Mouse (Mus musculus) neural tube, embryonic 13.5 days (tissue): ENCODE data around the gene Ndrg2. TPM values are rescaled to one million over a fixed set of nuclear protein-coding genes. Genes with fewer than 3 reads are reported as not detected.

Source experiments
- ATAC-seq: fragments of 200-750 bp; cut with Nextera tagmentation; 2 replicates; pipeline ENCODE4 v1.8.0; 2017; ENCODE audit warnings: low read depth, mild to moderate bottlenecking, moderate TSS enrichment, moderate library complexity
- H3K27ac ChIP-seq: fragments of 300-500 bp; sonication (generic); replicated peaks from 2 replicates; pipeline ENCODE4 v1.5.1; 2015; ENCODE audit warnings: moderate library complexity, mild to moderate bottlenecking, inconsistent platforms
- H3K27me3 ChIP-seq: fragments of 300-500 bp; sonication (generic); 2 replicates; pipeline ENCODE4 v1.6.1; 2015; ENCODE audit warnings: mild to moderate bottlenecking, inconsistent platforms
- H3K36me3 ChIP-seq: fragments of 300-500 bp; sonication (generic); 2 replicates; pipeline ENCODE4 v1.6.1; 2015; ENCODE audit warnings: mild to moderate bottlenecking, inconsistent platforms
- H3K4me1 ChIP-seq: fragments of 300-500 bp; sonication (generic); replicated peaks from 2 replicates; pipeline ENCODE4 v1.6.1; 2015; ENCODE audit warnings: inconsistent platforms
- H3K4me2 ChIP-seq: fragments of 300-500 bp; sonication (generic); 2 replicates; pipeline ENCODE4 v1.6.1; 2015; ENCODE audit warnings: inconsistent platforms, mild to moderate bottlenecking, moderate library complexity
- H3K4me3 ChIP-seq: fragments of 300-500 bp; sonication (generic); 2 replicates; pipeline ENCODE4 v1.5.1; 2015; ENCODE audit warnings: mild to moderate bottlenecking, inconsistent platforms
- H3K9ac ChIP-seq: fragments of 300-500 bp; sonication (generic); 2 replicates; pipeline ENCODE4 v1.6.1; 2015; ENCODE audit warnings: moderate library complexity, mild to moderate bottlenecking, inconsistent platforms
- H3K9me3 ChIP-seq: fragments of 300-500 bp; sonication (generic); 2 replicates; pipeline ENCODE4 v1.6.1; 2016; ENCODE audit warnings: inconsistent platforms
- WGBS: fragments of 180-500 bp; shearing (Covaris S2); methylation state at CpG from one replicate; pipeline ENCODE4 v1.1.7; 2015; 5-methylcytosine and 5-hydroxymethylcytosine counted together
- polyA plus RNA-seq: library from polyadenylated mRNA; unstranded; fragments of >200 nt; fragmentation: Nextera tagmentation; extraction: Ambion mirVana; gene quantifications from 2 replicates; pipeline ENCODE4 v1.2.1, GENCODE M21; 2015

Gene Ndrg2
- polyA plus RNA-seq, 1 experiment from 2014 or later, result 159 TPM

GRCm38 (mm10) chr14:51911301-51911700, 2.7 kb downstream of the Ndrg2 start:
- Histone ChIP-seq H3K27me3 (0 out of 2 replicates have a peak, but pooled peaks cover 8% of the 10 kb centered on the region), H3K4me3 (0 out of 2 replicates have a peak overlapping the region, but pooled peaks have one; percentile 17), H3K27ac (no peak overlapping the region), H3K9me3 (no peaks in the 10 kb centered on the region), H3K9ac (no peak overlapping the region), H3K4me2 (peak overlapping the region; percentile 98), H3K36me3 (peaks cover 13% of the 10 kb centered on the region), H3K4me1 (peaks cover 36% of the 10 kb centered on the region)
- WGBS, result 84% methylated on average over 10 of the region's 10 CpGs
- no peak for ATAC-seq

GRCm38 (mm10) chr14:51906102-51906501, 7.9 kb downstream of the Ndrg2 start:
- Histone ChIP-seq H3K27me3 (no peaks in the 10 kb centered on the region), H3K9ac (no peak overlapping the region), H3K4me2 (no peak overlapping the region), H3K9me3 (no peaks in the 10 kb centered on the region), H3K27ac (no peak overlapping the region), H3K4me1 (no peaks in the 10 kb centered on the region), H3K4me3 (no peak overlapping the region), H3K36me3 (peaks cover 13% of the 10 kb centered on the region)
- 95% methylated on average over 11 of the region's 11 CpGs for WGBS
- no peak for ATAC-seq

GRCm38 (mm10) chr14:51904706-51905105, 9.3 kb downstream of the Ndrg2 start:
- WGBS, result 74% methylated on average over 7 of the region's 7 CpGs
- H3K4me2 ChIP-seq, result no peak overlapping the region
- no peaks in the 10 kb centered on the region for H3K4me1 ChIP-seq
- no peak overlapping the region for H3K9ac ChIP-seq
- no peaks in the 10 kb centered on the region for H3K9me3 ChIP-seq
- no peak overlapping the region for H3K4me3 ChIP-seq
- H3K27ac ChIP-seq, result no peak overlapping the region
- no peak for ATAC-seq
- no peaks in the 10 kb centered on the region for H3K27me3 ChIP-seq
- peaks cover 11% of the 10 kb centered on the region for H3K36me3 ChIP-seq

GRCm38 (mm10) chr14:51903782-51904181, 10.2 kb downstream of the Ndrg2 start:
- 0 out of 2 replicates have a peak, but pooled peaks have one; percentile 32 for ATAC-seq

GRCm38 (mm10) chr14:51902806-51903710, 10.9 kb downstream of the Ndrg2 start:
- peak; percentile 62 for ATAC-seq
- Histone ChIP-seq H3K9me3 (no peaks in the 10 kb centered on the region), H3K27me3 (no peaks in the 10 kb centered on the region), H3K36me3 (peaks cover 5% of the 10 kb centered on the region; the same call in 1 of the 2 replicates), H3K4me2 (no peak overlapping the region), H3K4me3 (no peak overlapping the region), H3K9ac (0 out of 2 replicates have a peak overlapping the region, but pooled peaks have one; percentile 8), H3K27ac (no peak overlapping the region), H3K4me1 (no peaks in the 10 kb centered on the region)
- WGBS, result 61% methylated on average over 9 of the region's 9 CpGs

More at GRCm38 (mm10) chr14:51903782-51904181, 10.2 kb downstream of the Ndrg2 start:
- H3K4me1 ChIP-seq, result no peaks in the 10 kb centered on the region
- no peak overlapping the region for H3K27ac ChIP-seq
- no peak overlapping the region for H3K4me2 ChIP-seq
- H3K9me3 ChIP-seq, result no peaks in the 10 kb centered on the region
- no peak overlapping the region for H3K4me3 ChIP-seq
- H3K9ac ChIP-seq, result no peak overlapping the region
- no peaks in the 10 kb centered on the region for H3K27me3 ChIP-seq
- WGBS, result 90% methylated on average over 9 of the region's 9 CpGs
- H3K36me3 ChIP-seq, result peaks cover 5% of the 10 kb centered on the region

- 97% methylated on average over 1 of the region's 1 CpGs for WGBS
- H3K4me2 ChIP-seq, result no peak overlapping the region
- no peak overlapping the region for H3K9ac ChIP-seq
- no peak overlapping the region for H3K4me3 ChIP-seq
- ATAC-seq, result no peak
- no peaks in the 10 kb centered on the region for H3K4me1 ChIP-seq
- no peak overlapping the region for H3K27ac ChIP-seq
- no peaks in the 10 kb centered on the region for H3K9me3 ChIP-seq
- H3K36me3 ChIP-seq, result peaks cover 23% of the 10 kb centered on the region
- H3K27me3 ChIP-seq, result no peaks in the 10 kb centered on the region
These were observed 14.6 kb downstream of the Ndrg2 start for GRCm38 (mm10) chr14:51899351-51899750.

GRCm38 (mm10) chr14:51896539-51897170, 17.3 kb downstream of the Ndrg2 start:
- H3K4me2 ChIP-seq, result no peak overlapping the region
- WGBS, result 81% methylated on average over 8 of the region's 8 CpGs
- peaks cover 45% of the 10 kb centered on the region for H3K36me3 ChIP-seq
- no peak overlapping the region for H3K4me3 ChIP-seq
- no peaks in the 10 kb centered on the region for H3K9me3 ChIP-seq
- no peak for ATAC-seq
- no peaks in the 10 kb centered on the region for H3K4me1 ChIP-seq
- H3K27me3 ChIP-seq, result no peaks in the 10 kb centered on the region
- no peak overlapping the region for H3K9ac ChIP-seq
- H3K27ac ChIP-seq, result no peak overlapping the region

- H3K27ac ChIP-seq, result no peak overlapping the region
These were observed 17.9 kb downstream of the Ndrg2 start for GRCm38 (mm10) chr14:51896019-51896418.

GRCm38 (mm10) chr14:51895071-51895470, 18.9 kb downstream of the Ndrg2 start:
- H3K36me3 ChIP-seq, result peaks cover 61% of the 10 kb centered on the region
- H3K9me3 ChIP-seq, result no peaks in the 10 kb centered on the region
- no peaks in the 10 kb centered on the region for H3K4me1 ChIP-seq
- H3K27ac ChIP-seq, result no peak overlapping the region
- H3K4me3 ChIP-seq, result no peak overlapping the region
- 82% methylated on average over 14 of the region's 14 CpGs for WGBS
- no peak for ATAC-seq
- no peak overlapping the region for H3K9ac ChIP-seq
- H3K4me2 ChIP-seq, result no peak overlapping the region
- no peaks in the 10 kb centered on the region for H3K27me3 ChIP-seq

More at GRCm38 (mm10) chr14:51896019-51896418, 17.9 kb downstream of the Ndrg2 start:
- no peak overlapping the region for H3K4me2 ChIP-seq
- no peak overlapping the region for H3K4me3 ChIP-seq
- H3K9ac ChIP-seq, result no peak overlapping the region
- ATAC-seq, result no peak
- no peaks in the 10 kb centered on the region for H3K4me1 ChIP-seq
- H3K27me3 ChIP-seq, result no peaks in the 10 kb centered on the region
- WGBS, result 91% methylated on average over 6 of the region's 6 CpGs
- H3K9me3 ChIP-seq, result no peaks in the 10 kb centered on the region
- peaks cover 51% of the 10 kb centered on the region for H3K36me3 ChIP-seq

GRCm38 (mm10) chr14:51893809-51894208, 20.1 kb downstream of the Ndrg2 start:
- H3K36me3 ChIP-seq, result peaks cover 74% of the 10 kb centered on the region
- WGBS, result 77% methylated on average over 3 of the region's 3 CpGs
- no peaks in the 10 kb centered on the region for H3K27me3 ChIP-seq
- no peak overlapping the region for H3K4me2 ChIP-seq
- H3K4me3 ChIP-seq, result no peak overlapping the region
- H3K4me1 ChIP-seq, result no peaks in the 10 kb centered on the region
- no peak for ATAC-seq
- no peak overlapping the region for H3K27ac ChIP-seq
- no peaks in the 10 kb centered on the region for H3K9me3 ChIP-seq
- no peak overlapping the region for H3K9ac ChIP-seq

- no peak for ATAC-seq
- Histone ChIP-seq H3K4me3 (no peak overlapping the region), H3K9ac (no peak overlapping the region), H3K9me3 (no peaks in the 10 kb centered on the region), H3K27me3 (no peaks in the 10 kb centered on the region), H3K4me2 (no peak overlapping the region), H3K4me1 (no peaks in the 10 kb centered on the region), H3K36me3 (peaks cover 79% of the 10 kb centered on the region), H3K27ac (no peak overlapping the region)
- 39% methylated on average over 10 of the region's 10 CpGs for WGBS
These were observed 20.7 kb downstream of the Ndrg2 start for GRCm38 (mm10) chr14:51893094-51893794.
